In the genomic region with DNA sequence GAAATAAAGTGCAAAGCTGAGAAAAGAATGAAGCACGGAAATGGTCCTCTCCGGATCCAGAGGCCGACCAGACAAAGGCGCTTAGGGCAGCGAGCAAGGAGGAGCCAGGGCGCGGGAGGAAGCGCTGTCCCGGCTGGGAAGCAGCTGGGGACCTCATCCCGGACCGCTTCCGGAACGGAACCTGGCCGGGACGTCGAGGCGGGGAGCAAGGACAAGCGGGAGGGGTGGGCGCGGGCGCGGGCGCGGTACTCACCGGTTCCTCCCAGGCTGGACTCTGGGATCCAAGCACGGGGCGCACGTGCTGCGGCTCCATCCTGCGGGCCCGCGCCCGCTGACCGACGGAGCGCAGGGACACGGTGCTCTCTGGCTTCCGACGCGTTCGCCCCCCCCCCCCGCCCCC, we compare ENCODE assay signal across 11 mouse cellular contexts. TPM values are rescaled to one million over a fixed set of nuclear protein-coding genes. Genes with fewer than 3 reads are reported as not detected.
A peak's percentile ranks its signal among the peaks of the same experiment; 100 is the strongest.
DNase-seq lines count a peak whose midpoint lies in the region; ATAC-seq and TF ChIP-seq lines count a peak whose summit lies in the region.
"Not testable (repeated sequence)": the region's sequence is repeated elsewhere in the genome, so short reads cannot be mapped to it uniquely, and the experiment has no call there.
"Had no signal": no experiment of that assay in that cellular context is flagged by ENCODE, and none has a peak within 500 bp of the region (broad histone marks: within the 10 kb centered on the region; RNA-seq: fewer than 3 reads in every experiment).

No protein-coding gene starts in this region.

- not testable (repeated sequence) for H3K4me2 ChIP-seq in forebrain, embryonic 14.5 days (ENCODE audit: low read length)
- peak overlapping the region; percentile 62 for H3K4me2 ChIP-seq in heart, embryonic 12.5 days

- not testable (repeated sequence) for H3K4me1 ChIP-seq in forebrain, embryonic 14.5 days (ENCODE audit: control insufficient read depth, insufficient read depth, low read length); heart, embryonic 12.5 days (replicated peaks)

- H3K27ac ChIP-seq in forebrain, embryonic 14.5 days (ENCODE audit: low read depth, low read length); heart, embryonic 12.5 days (ENCODE audit: poor library complexity, severe bottlenecking); left cerebral cortex, adult 2 months: not testable (repeated sequence)

- WGBS in forebrain, embryonic 14.5 days: 7% methylated on average over 9 of the region's 42 CpGs
- 9% methylated on average over 25 of the region's 42 CpGs for WGBS in heart, embryonic 12.5 days

- not testable (repeated sequence) for H3K9me3 ChIP-seq in forebrain, embryonic 14.5 days (replicated peaks; ENCODE audit: control insufficient read depth, low read length); heart, embryonic 12.5 days (replicated peaks)

- intact Hi-C loops in left cerebral cortex, adult 2 months (cut with DNase I): not testable (repeated sequence)

- H3K9ac ChIP-seq in forebrain, embryonic 14.5 days (ENCODE audit: low read length); heart, embryonic 12.5 days: not testable (repeated sequence)

- peak; percentile 7 for DNase-seq in adrenal gland, postnatal 25 days
- not testable (repeated sequence) for DNase-seq in forebrain, embryonic 14.5 days (ENCODE audit: low spot score)
- DNase-seq in kidney, adult 18-20 months: peak; percentile 21
- DNase-seq in left cerebral cortex, adult 2 months (ENCODE audit: extremely low spot score in 1 of 2, low spot score in 2 of 2): peak in 1 of 2 experiments; percentile 24
- peak; percentile 39 to 67 for DNase-seq in lung, postnatal 4 days
- DNase-seq in right cerebral cortex, postnatal 36 days (ENCODE audit: low spot score in 2 of 2): peak; percentile 4 to 10
- DNase-seq in urinary bladder, postnatal 25 days (ENCODE audit: low spot score): peak; percentile 6

- H3K4me3 ChIP-seq in forebrain, embryonic 14.5 days (ENCODE audit: low read depth, low read length): peak overlapping the region; percentile 28; the same call in 1 of the 2 replicates
- H3K4me3 ChIP-seq in heart, embryonic 12.5 days: peak overlapping the region; percentile 35
- H3K4me3 ChIP-seq in left cerebral cortex, adult 2 months: peak overlapping the region; percentile 26

- not testable (repeated sequence) for TF ChIP-seq CTCF in left cerebral cortex, adult 2 months (IDR thresholded peaks at IDR 0.05)

- H3K27me3 ChIP-seq in forebrain, embryonic 14.5 days (replicated peaks; ENCODE audit: control insufficient read depth, insufficient read depth, low read length); heart, embryonic 12.5 days (replicated peaks): not testable (repeated sequence)

- ATAC-seq in forebrain, embryonic 14.5 days; heart, embryonic 12.5 days (ENCODE audit: insufficient number of reproducible peaks, low FRiP score): not testable (repeated sequence)

- not testable (repeated sequence) for H3K36me3 ChIP-seq in forebrain, embryonic 14.5 days (ENCODE audit: control insufficient read depth, insufficient read depth, low read length); heart, embryonic 12.5 days

RNA-seq across cellular contexts. Expression of a gene that starts 14.5 kb away (rescaled TPM):
- not detected in 2 replicates for total RNA-seq in adrenal gland, postnatal 25 days (2021)
- 3.4 and 5.7 TPM in 2 replicates for polyA plus RNA-seq in forebrain, embryonic 14.5 days (2014; fragmentation: Nextera tagmentation; extraction: Ambion mirVana)
- 2.7 and 3.2 TPM in 2 replicates for polyA plus RNA-seq in heart, embryonic 12.5 days (2016; fragmentation: Nextera tagmentation; extraction: Ambion mirVana)
- total RNA-seq in left cerebral cortex, adult 2 months (2021): under 1 TPM in 1 of 2 experiments, not detected in 1; 0.77 TPM
- polyA plus RNA-seq: C2C12; small intestine, adult 2 months had no signal

RNA-seq across cellular contexts. Expression of a gene that starts 17.6 kb away (rescaled TPM):
- not detected in 2 replicates for total RNA-seq in adrenal gland, postnatal 25 days (2021)
- not detected in 2 replicates for polyA plus RNA-seq in forebrain, embryonic 14.5 days (2014; fragmentation: Nextera tagmentation; extraction: Ambion mirVana)
- not detected in 2 replicates for polyA plus RNA-seq in heart, embryonic 12.5 days (2016; fragmentation: Nextera tagmentation; extraction: Ambion mirVana)
- not detected for total RNA-seq in left cerebral cortex, adult 2 months (2021)
- polyA plus RNA-seq: C2C12; heart, embryonic 10.5 days; small intestine, adult 2 months had no signal

RNA-seq across cellular contexts. Expression of a gene that starts 36.6 kb away (rescaled TPM):
- total RNA-seq in adrenal gland, postnatal 25 days (2021): not detected in 2 replicates
- not detected in 2 replicates for polyA plus RNA-seq in forebrain, embryonic 14.5 days (2014; fragmentation: Nextera tagmentation; extraction: Ambion mirVana)
- polyA plus RNA-seq in heart, embryonic 12.5 days (2016; fragmentation: Nextera tagmentation; extraction: Ambion mirVana): not detected in 2 replicates
- total RNA-seq in left cerebral cortex, adult 2 months (2021): not detected
- polyA plus RNA-seq: C2C12; heart, embryonic 10.5 days; small intestine, adult 2 months had no signal
